Mouse (Mus musculus): Measurements from ENCODE around the gene Rara.
"Not testable (repeated sequence)": the region's sequence is repeated elsewhere in the genome, so short reads cannot be mapped to it uniquely, and the experiment has no call there.

The Rara gene

GRCm38 (mm10) chr11:98968079-98968478 is 40.5 kb downstream of the Rara start:
- peak in 1 of 2 experiments; percentile 38 for DNase-seq (ENCODE audit: low spot score in 2 of 2)

GRCm38 (mm10) chr11:98968716-98969495 is 41.3 kb downstream of the Rara start:
- DNase-seq (ENCODE audit: low spot score in 2 of 2): peak in 1 of 2 experiments; percentile 38

GRCm38 (mm10) chr11:98969496-98969927 is 41.9 kb downstream of the Rara start:
- peak; percentile 71 to 82 for DNase-seq (ENCODE audit: low spot score in 2 of 2)

- DNase-seq (ENCODE audit: low spot score in 2 of 2): peak in 1 of 2 experiments; percentile 15
These were observed 42.7 kb downstream of the Rara start for GRCm38 (mm10) chr11:98970191-98970925.

- peak; percentile 65 to 68 for DNase-seq (ENCODE audit: low spot score in 2 of 2)
These were observed 43.9 kb downstream of the Rara start for GRCm38 (mm10) chr11:98971316-98972031.

GRCm38 (mm10) chr11:98972215-98972614 is 44.6 kb downstream of the Rara start:
- peak; percentile 62 to 83 for DNase-seq (ENCODE audit: low spot score in 2 of 2)

- no peak for DNase-seq (ENCODE audit: low spot score in 2 of 2)
These were observed 45.3 kb downstream of the Rara start for GRCm38 (mm10) chr11:98972801-98973360.

GRCm38 (mm10) chr11:98973584-98973983 is 46.0 kb downstream of the Rara start:
- DNase-seq (ENCODE audit: low spot score in 2 of 2): peak in 1 of 2 experiments; percentile 36

- no peak for DNase-seq (ENCODE audit: low spot score in 2 of 2)
These were observed 46.6 kb downstream of the Rara start for GRCm38 (mm10) chr11:98974213-98974612.

- DNase-seq (ENCODE audit: low spot score in 2 of 2): peak; percentile 55 to 75
These were observed 47.5 kb downstream of the Rara start for GRCm38 (mm10) chr11:98974871-98975719.

- DNase-seq (ENCODE audit: low spot score in 2 of 2): no peak
These were observed 51.0 kb downstream of the Rara start for GRCm38 (mm10) chr11:98978526-98979148.

- no peak for DNase-seq (ENCODE audit: low spot score in 2 of 2)
These were observed 51.7 kb downstream of the Rara start for GRCm38 (mm10) chr11:98979356-98979755.

- DNase-seq (ENCODE audit: low spot score in 2 of 2): no peak
These were observed 53.8 kb downstream of the Rara start for GRCm38 (mm10) chr11:98981289-98981996.

- DNase-seq (ENCODE audit: low spot score in 2 of 2): peak; percentile 50 to 68
These were observed 54.6 kb downstream of the Rara start for GRCm38 (mm10) chr11:98981997-98982772.

GRCm38 (mm10) chr11:98982773-98983133 is 55.1 kb downstream of the Rara start, which contains the start of gene Gjd3:
Gene Gjd3, minus strand, starts transcription at chr11:98983016.
- DNase-seq (ENCODE audit: low spot score in 2 of 2): no peak

GRCm38 (mm10) chr11:98983551-98983950 is 55.9 kb downstream of the Rara start:
- DNase-seq (ENCODE audit: low spot score in 2 of 2): peak in 1 of 2 experiments; percentile 6

GRCm38 (mm10) chr11:98985542-98985941 is 57.9 kb downstream of the Rara start:
- no peak for DNase-seq (ENCODE audit: low spot score in 2 of 2)

- DNase-seq (ENCODE audit: low spot score in 2 of 2): not testable (repeated sequence)
These were observed 60.6 kb downstream of the Rara start for GRCm38 (mm10) chr11:98988260-98988659.

- no peak for DNase-seq (ENCODE audit: low spot score in 2 of 2)
These were observed 63.2 kb downstream of the Rara start for GRCm38 (mm10) chr11:98990866-98991265.
